Mouse (Mus musculus): ENCODE measurements at regions not wholly inside any gene's neighbourhood (a gene's known extent, or its start where the extent isn't known, plus 50 kb on each side); places are given as distances from the start of the nearest gene placed in this dataset.

- no peak overlapping the region for H3K4me2 ChIP-seq
- H3K27me3 ChIP-seq = no peaks in the 10 kb centered on the region
- H3K36me3 ChIP-seq (replicated peaks) = no peaks in the 10 kb centered on the region
- no peak for ATAC-seq (ENCODE audit: low FRiP score)
- H3K9me3 ChIP-seq = no peaks in the 10 kb centered on the region
- no peak overlapping the region for H3K4me3 ChIP-seq (replicated peaks)
- H3K27ac ChIP-seq = no peak overlapping the region
- H3K4me1 ChIP-seq = no peaks in the 10 kb centered on the region
- 87% methylated on average over 1 of the region's 1 CpGs for WGBS
- no peak overlapping the region for H3K9ac ChIP-seq
Observed at GRCm38 (mm10) chr16:79142813-79143212, 51.9 kb upstream of the Tmprss15 start.

All from forebrain, embryonic 12.5 days (tissue).